Mouse (Mus musculus) splenic B cell, adult 2 months (primary cell): ENCODE results near the gene Dcaf8.

Experiments
- DNase-seq: peaks from one replicate; pipeline ENCODE4 v3.0.0-alpha.2; 2011; ENCODE audit warnings: low read depth, low spot score
- H3K27me3 ChIP-seq: 2 replicates; pipeline ENCODE4 v1.6.1; 2012; ENCODE audit warnings: mild to moderate bottlenecking, low read length, moderate library complexity, mixed read lengths; ENCODE audit not compliant: control insufficient read depth, poor library complexity, insufficient read depth, severe bottlenecking
- H3K36me3 ChIP-seq: 2 replicates; pipeline ENCODE4 v1.6.1; 2012; ENCODE audit warnings: mild to moderate bottlenecking, low read length, moderate library complexity, mixed read lengths; ENCODE audit not compliant: control insufficient read depth, poor library complexity, insufficient read depth, severe bottlenecking

Dcaf8 gene

GRCm38 (mm10) chr1:172129780-172130179, 18.1 kb upstream of the Dcaf8 start:
- no peak for DNase-seq
- H3K36me3 ChIP-seq = peaks cover 10% of the 10 kb centered on the region

GRCm38 (mm10) chr1:172132319-172132718, 15.6 kb upstream of the Dcaf8 start:
- H3K27me3 ChIP-seq = no peaks in the 10 kb centered on the region
- DNase-seq = no peak
- H3K36me3 ChIP-seq = peaks cover 10% of the 10 kb centered on the region

More at GRCm38 (mm10) chr1:172129780-172130179, 18.1 kb upstream of the Dcaf8 start:
- no peaks in the 10 kb centered on the region for H3K27me3 ChIP-seq

GRCm38 (mm10) chr1:172133535-172133934, 14.3 kb upstream of the Dcaf8 start:
- Histone ChIP-seq H3K27me3 (no peaks in the 10 kb centered on the region), H3K36me3 (peaks cover 10% of the 10 kb centered on the region)
- DNase-seq = no peak

GRCm38 (mm10) chr1:172134072-172134471, 13.8 kb upstream of the Dcaf8 start:
- H3K27me3 ChIP-seq = no peaks in the 10 kb centered on the region
- peaks cover 10% of the 10 kb centered on the region for H3K36me3 ChIP-seq
- DNase-seq = no peak

- Histone ChIP-seq H3K36me3 (no peaks in the 10 kb centered on the region), H3K27me3 (no peaks in the 10 kb centered on the region)
- no peak for DNase-seq
Observed at GRCm38 (mm10) chr1:172140160-172140559, 7.7 kb upstream of the Dcaf8 start.

- H3K27me3 ChIP-seq = no peaks in the 10 kb centered on the region
- no peaks in the 10 kb centered on the region for H3K36me3 ChIP-seq
- DNase-seq = no peak
Observed at GRCm38 (mm10) chr1:172140825-172141224, 7.1 kb upstream of the Dcaf8 start.

GRCm38 (mm10) chr1:172141529-172141928, 6.4 kb upstream of the Dcaf8 start:
- H3K36me3 ChIP-seq = no peaks in the 10 kb centered on the region
- no peak for DNase-seq
- no peaks in the 10 kb centered on the region for H3K27me3 ChIP-seq

- Histone ChIP-seq H3K36me3 (no peaks in the 10 kb centered on the region), H3K27me3 (no peaks in the 10 kb centered on the region)
- DNase-seq = peak; percentile 85
Observed at GRCm38 (mm10) chr1:172143570-172143969, 4.3 kb upstream of the Dcaf8 start.

GRCm38 (mm10) chr1:172148279-172148954, 533 bp downstream of the Dcaf8 start:
- peaks cover 8% of the 10 kb centered on the region; the same call in 1 of the 2 replicates for H3K36me3 ChIP-seq
- H3K27me3 ChIP-seq = no peaks in the 10 kb centered on the region
- peak; percentile 48 for DNase-seq

- peak; percentile 16 for DNase-seq
- Histone ChIP-seq H3K36me3 (peaks cover 8% of the 10 kb centered on the region; the same call in 1 of the 2 replicates), H3K27me3 (no peaks in the 10 kb centered on the region)
Observed at GRCm38 (mm10) chr1:172148955-172149815, 1.3 kb downstream of the Dcaf8 start.

- no peaks in the 10 kb centered on the region for H3K27me3 ChIP-seq
- no peak for DNase-seq
- H3K36me3 ChIP-seq = peaks cover 9% of the 10 kb centered on the region; the same call in 1 of the 2 replicates
Observed at GRCm38 (mm10) chr1:172154536-172154935, 6.7 kb downstream of the Dcaf8 start.

GRCm38 (mm10) chr1:172155518-172155917, 7.6 kb downstream of the Dcaf8 start:
- H3K36me3 ChIP-seq = peaks cover 9% of the 10 kb centered on the region; the same call in 1 of the 2 replicates
- no peaks in the 10 kb centered on the region for H3K27me3 ChIP-seq
- DNase-seq = no peak

GRCm38 (mm10) chr1:172159970-172160369, 12.1 kb downstream of the Dcaf8 start:
- H3K27me3 ChIP-seq = no peaks in the 10 kb centered on the region
- no peak for DNase-seq
- peaks cover 1% of the 10 kb centered on the region; the same call in 1 of the 2 replicates for H3K36me3 ChIP-seq

GRCm38 (mm10) chr1:172160508-172160907, 12.6 kb downstream of the Dcaf8 start:
- no peak for DNase-seq
- Histone ChIP-seq H3K27me3 (no peaks in the 10 kb centered on the region), H3K36me3 (peaks cover 1% of the 10 kb centered on the region; the same call in 1 of the 2 replicates)

GRCm38 (mm10) chr1:172162009-172162408, 14.1 kb downstream of the Dcaf8 start:
- peak; percentile 67 for DNase-seq
- H3K36me3 ChIP-seq = peaks cover 10% of the 10 kb centered on the region; the same call in 1 of the 2 replicates
- H3K27me3 ChIP-seq = no peaks in the 10 kb centered on the region
